In genomic region chr8:70696946-70697345, GRCm38 (mm10) we compare ENCODE assay signal across 8 mouse cellular contexts. TPM values are rescaled to one million over a fixed set of nuclear protein-coding genes. Genes with fewer than 3 reads are reported as not detected.
A peak's percentile ranks its signal among the peaks of the same experiment; 100 is the strongest.
DNase-seq lines count a peak whose midpoint lies in the region; ATAC-seq and TF ChIP-seq lines count a peak whose summit lies in the region.

No protein-coding gene starts in this region.

- no peak for ATAC-seq in kidney, embryonic 14.5 days (ENCODE audit: low FRiP score, low TSS enrichment)
- ATAC-seq in midbrain, embryonic 12.5 days (ENCODE audit: low FRiP score, low read depth), result no peak
- ATAC-seq in frontal cortex, adult (ENCODE audit: low TSS enrichment), result no peak

- peak overlapping the region; percentile 43 for H3K4me2 ChIP-seq in kidney, embryonic 14.5 days (replicated peaks; ENCODE audit: low read depth, low read length)
- peak overlapping the region; percentile 51 for H3K4me2 ChIP-seq in midbrain, embryonic 12.5 days (replicated peaks)

- WGBS in kidney, embryonic 14.5 days, result 39% methylated on average over 4 of the region's 4 CpGs
- WGBS in hindbrain, embryonic 10.5 days, result 45% methylated on average over 4 of the region's 4 CpGs
- WGBS in midbrain, embryonic 12.5 days, result 47% methylated on average over 4 of the region's 4 CpGs

- H3K9me3 ChIP-seq in kidney, embryonic 14.5 days (ENCODE audit: control insufficient read depth, low read length), result no peaks in the 10 kb centered on the region
- H3K9me3 ChIP-seq in hindbrain, embryonic 10.5 days, result no peaks in the 10 kb centered on the region
- H3K9me3 ChIP-seq in midbrain, embryonic 12.5 days, result no peaks in the 10 kb centered on the region

- H3K27ac ChIP-seq in kidney, embryonic 14.5 days (ENCODE audit: low read depth, low read length), result peak overlapping the region; percentile 92
- peak overlapping the region; percentile 98 for H3K27ac ChIP-seq in hindbrain, embryonic 10.5 days
- H3K27ac ChIP-seq in midbrain, embryonic 12.5 days (replicated peaks), result peak overlapping the region; percentile 99

- peaks cover 56% of the 10 kb centered on the region for H3K4me1 ChIP-seq in kidney, embryonic 14.5 days (ENCODE audit: control insufficient read depth, insufficient read depth, low read length)
- H3K4me1 ChIP-seq in hindbrain, embryonic 10.5 days (replicated peaks), result peaks cover 70% of the 10 kb centered on the region
- H3K4me1 ChIP-seq in midbrain, embryonic 12.5 days, result peaks cover 49% of the 10 kb centered on the region

- no peak for DNase-seq in kidney, postnatal 36 days
- peak; percentile 50 for DNase-seq in brain, embryonic 14.5 days (ENCODE audit: low read depth)
- DNase-seq in hindbrain, embryonic 10.5 days (ENCODE audit: low spot score), result no peak
- DNase-seq in right cerebral cortex, postnatal 25 days, result no peak
- no peak for DNase-seq in cerebellum, adult 18-20 months

- peak overlapping the region; percentile 52; the same call in 1 of the 2 replicates for H3K9ac ChIP-seq in kidney, embryonic 14.5 days (ENCODE audit: low read depth, low read length)
- peak overlapping the region; percentile 49; the same call in 1 of the 2 replicates for H3K9ac ChIP-seq in midbrain, embryonic 12.5 days (replicated peaks)

- H3K27me3 ChIP-seq in kidney, embryonic 14.5 days (ENCODE audit: control insufficient read depth, insufficient read depth, low read length), result no peaks in the 10 kb centered on the region
- H3K27me3 ChIP-seq in hindbrain, embryonic 10.5 days (ENCODE audit: insufficient read depth, poor library complexity, severe bottlenecking), result peaks cover 34% of the 10 kb centered on the region
- peaks cover 7% of the 10 kb centered on the region; the same call in 1 of the 2 replicates for H3K27me3 ChIP-seq in midbrain, embryonic 12.5 days

- H3K4me3 ChIP-seq in kidney, embryonic 14.5 days (ENCODE audit: low read length), result peak overlapping the region; percentile 14; the same call in 1 of the 2 replicates
- peak overlapping the region; percentile 42 for H3K4me3 ChIP-seq in hindbrain, embryonic 10.5 days
- H3K4me3 ChIP-seq in midbrain, embryonic 12.5 days, result peak overlapping the region; percentile 26

- no peak for TF ChIP-seq POLR2A in brain, embryonic 14.5 days (IDR thresholded peaks at IDR 0.05; ENCODE audit: borderline replicate concordance, extremely low read depth, insufficient read depth, insufficient read length, poor library complexity, severe bottlenecking)

- peaks cover 6% of the 10 kb centered on the region; the same call in 1 of the 2 replicates for H3K36me3 ChIP-seq in kidney, embryonic 14.5 days (ENCODE audit: control insufficient read depth, insufficient read depth, low read length)
- peaks cover 7% of the 10 kb centered on the region; the same call in 1 of the 2 replicates for H3K36me3 ChIP-seq in hindbrain, embryonic 10.5 days
- no peaks in the 10 kb centered on the region for H3K36me3 ChIP-seq in midbrain, embryonic 12.5 days

- TF ChIP-seq CTCF in brain, embryonic 14.5 days (IDR thresholded peaks at IDR 0.05; ENCODE audit: borderline replicate concordance, extremely low read depth, insufficient read depth, insufficient read length), result no peak

RNA-seq across cellular contexts. Expression of gene Jund, which starts 1.8 kb away (rescaled TPM):
- 95.1 and 117 TPM in 2 replicates for polyA plus RNA-seq in kidney, embryonic 14.5 days (2014; fragmentation: Nextera tagmentation; extraction: Ambion mirVana)
- 281 and 291 TPM in 2 replicates for polyA plus RNA-seq in brain, embryonic 14.5 days (2012; rRNA removed)
- 64.6 and 128 TPM in 2 replicates for polyA plus RNA-seq in hindbrain, embryonic 10.5 days (2016; fragmentation: Nextera tagmentation; extraction: Ambion mirVana)
- polyA plus RNA-seq in midbrain, embryonic 12.5 days (2016; fragmentation: Nextera tagmentation; extraction: Ambion mirVana), result 206 and 213 TPM in 2 replicates

RNA-seq across cellular contexts. Expression of gene Iqcn, which starts 6.3 kb away (rescaled TPM):
- polyA plus RNA-seq in kidney, embryonic 14.5 days (2014; fragmentation: Nextera tagmentation; extraction: Ambion mirVana), result 0.12 TPM in 1 of 2 replicates, not detected in the other
- 0.10 and 0.23 TPM in 2 replicates for polyA plus RNA-seq in brain, embryonic 14.5 days (2012; rRNA removed)
- 0.07 TPM in 1 of 2 replicates, not detected in the other for polyA plus RNA-seq in hindbrain, embryonic 10.5 days (2016; fragmentation: Nextera tagmentation; extraction: Ambion mirVana)
- 0.04 TPM in 1 of 2 replicates, not detected in the other for polyA plus RNA-seq in midbrain, embryonic 12.5 days (2016; fragmentation: Nextera tagmentation; extraction: Ambion mirVana)

RNA-seq across cellular contexts. Expression of gene Gm3336, which starts 21.4 kb away (rescaled TPM):
- polyA plus RNA-seq in kidney, embryonic 14.5 days (2014; fragmentation: Nextera tagmentation; extraction: Ambion mirVana), result 0.23 and 0.73 TPM in 2 replicates
- polyA plus RNA-seq in brain, embryonic 14.5 days (2012; rRNA removed), result not detected in 2 replicates
- not detected in 2 replicates for polyA plus RNA-seq in hindbrain, embryonic 10.5 days (2016; fragmentation: Nextera tagmentation; extraction: Ambion mirVana)
- not detected in 2 replicates for polyA plus RNA-seq in midbrain, embryonic 12.5 days (2016; fragmentation: Nextera tagmentation; extraction: Ambion mirVana)

RNA-seq across cellular contexts. Expression of gene Lsm4, which starts 23.9 kb away (rescaled TPM):
- 353 and 447 TPM in 2 replicates for polyA plus RNA-seq in kidney, embryonic 14.5 days (2014; fragmentation: Nextera tagmentation; extraction: Ambion mirVana)
- polyA plus RNA-seq in brain, embryonic 14.5 days (2012; rRNA removed), result 159 and 208 TPM in 2 replicates
- polyA plus RNA-seq in hindbrain, embryonic 10.5 days (2016; fragmentation: Nextera tagmentation; extraction: Ambion mirVana), result 344 and 354 TPM in 2 replicates
- 255 and 263 TPM in 2 replicates for polyA plus RNA-seq in midbrain, embryonic 12.5 days (2016; fragmentation: Nextera tagmentation; extraction: Ambion mirVana)

RNA-seq across cellular contexts. Expression of gene Pde4c, which starts 26.6 kb away (rescaled TPM):
- 2.5 and 4.0 TPM in 2 replicates for polyA plus RNA-seq in kidney, embryonic 14.5 days (2014; fragmentation: Nextera tagmentation; extraction: Ambion mirVana)
- polyA plus RNA-seq in brain, embryonic 14.5 days (2012; rRNA removed), result 0.40 and 0.58 TPM in 2 replicates
- polyA plus RNA-seq in hindbrain, embryonic 10.5 days (2016; fragmentation: Nextera tagmentation; extraction: Ambion mirVana), result 0.63 and 0.69 TPM in 2 replicates
- polyA plus RNA-seq in midbrain, embryonic 12.5 days (2016; fragmentation: Nextera tagmentation; extraction: Ambion mirVana), result 0.15 and 0.39 TPM in 2 replicates
